Mouse (Mus musculus): ENCODE measurements around the gene Shisa4.

- no peak for TF ChIP-seq CTCF (IDR thresholded peaks at IDR 0.05; ENCODE audit: insufficient read depth, low read depth, low read length)
- TF ChIP-seq POLR2A (IDR thresholded peaks at IDR 0.05; ENCODE audit: insufficient read depth, low read depth, low read length): no peak
Observed at GRCm38 (mm10) chr1:135367005-135367404, 8.0 kb downstream of the Shisa4 start.
